Mouse (Mus musculus) spleen, adult 2 months (tissue): ENCODE measurements around the gene Snx27.

Experiments used
- CTCF ChIP-seq: fragments of 200-500 bp; IDR thresholded peaks from 2 replicates; pipeline ENCODE4 v1.5.1; 2011; ENCODE audit warnings: mild to moderate bottlenecking, inconsistent platforms; ENCODE audit not compliant: insufficient read depth, insufficient read length, insufficient replicate concordance; ENCODE audit errors: extremely low read depth
- POLR2A ChIP-seq: fragments of 200-500 bp; IDR thresholded peaks from 2 replicates; pipeline ENCODE4 v1.6.1; 2011; ENCODE audit warnings: low read depth, low read length, inconsistent platforms

- peak; percentile 62; the same call in 1 of the 2 replicates for TF ChIP-seq CTCF
- no peak for TF ChIP-seq POLR2A
These were observed 126.0 kb downstream of the Snx27 start for GRCm38 (mm10) chr3:94456529-94457000.
